Mouse (Mus musculus): Measurements from ENCODE around the gene Cd40lg. TPM values are rescaled to one million over a fixed set of nuclear protein-coding genes. Genes with fewer than 3 reads are reported as not detected.

The Cd40lg gene
- polyA plus RNA-seq, 1 experiment from 2014 or later: not detected

- Histone ChIP-seq H3K4me3 (ENCODE audit: low read depth, low read length) (no peak overlapping the region), H3K27ac (ENCODE audit: low read depth) (no peak overlapping the region), H3K9ac (no peak overlapping the region), H3K4me1 (ENCODE audit: insufficient read depth) (no peaks in the 10 kb centered on the region), H3K36me3 (ENCODE audit: insufficient read depth) (no peaks in the 10 kb centered on the region), H3K9me3 (ENCODE audit: low read depth, low read length) (no peaks in the 10 kb centered on the region), H3K27me3 (ENCODE audit: insufficient read depth, low read length) (no peaks in the 10 kb centered on the region), H3K4me2 (no peak overlapping the region)
- whole genome bisulfite sequencing: 82% methylated on average over 9 of the region's 9 CpGs
- TF ChIP-seq CTCF (IDR thresholded peaks at IDR 0.05; ENCODE audit: low read depth): no peak
- DNase-seq (no peak), ATAC-seq (ENCODE audit: insufficient read depth) (no peak)
Measured at GRCm38 (mm10) chrX:57196319-57196718, 15.6 kb upstream of the Cd40lg start.

- H3K27ac ChIP-seq (ENCODE audit: low read depth): no peak overlapping the region
- H3K36me3 ChIP-seq (ENCODE audit: insufficient read depth): no peaks in the 10 kb centered on the region
- DNase-seq: no peak
- H3K27me3 ChIP-seq (ENCODE audit: insufficient read depth, low read length): no peaks in the 10 kb centered on the region
- H3K4me1 ChIP-seq (ENCODE audit: insufficient read depth): no peaks in the 10 kb centered on the region
- TF ChIP-seq CTCF (IDR thresholded peaks at IDR 0.05; ENCODE audit: low read depth): no peak
- WGBS: 48% methylated on average over 2 of the region's 2 CpGs
- no peak overlapping the region for H3K4me3 ChIP-seq (ENCODE audit: low read depth, low read length)
- ATAC-seq (ENCODE audit: insufficient read depth): no peak
- no peak overlapping the region for H3K4me2 ChIP-seq
- H3K9me3 ChIP-seq (ENCODE audit: low read depth, low read length): no peaks in the 10 kb centered on the region
- H3K9ac ChIP-seq: no peak overlapping the region
Measured at GRCm38 (mm10) chrX:57198036-57198435, 13.9 kb upstream of the Cd40lg start.

GRCm38 (mm10) chrX:57200397-57200796, 11.5 kb upstream of the Cd40lg start:
- Histone ChIP-seq H3K27ac (ENCODE audit: low read depth) (no peak overlapping the region), H3K36me3 (ENCODE audit: insufficient read depth) (no peaks in the 10 kb centered on the region), H3K9ac (no peak overlapping the region), H3K9me3 (ENCODE audit: low read depth, low read length) (no peaks in the 10 kb centered on the region), H3K27me3 (ENCODE audit: insufficient read depth, low read length) (no peaks in the 10 kb centered on the region), H3K4me2 (no peak overlapping the region), H3K4me3 (ENCODE audit: low read depth, low read length) (no peak overlapping the region), H3K4me1 (ENCODE audit: insufficient read depth) (no peaks in the 10 kb centered on the region)
- ATAC-seq (ENCODE audit: insufficient read depth) (no peak), DNase-seq (no peak)
- WGBS: 58% methylated on average over 2 of the region's 2 CpGs
- TF ChIP-seq CTCF (IDR thresholded peaks at IDR 0.05; ENCODE audit: low read depth): no peak

GRCm38 (mm10) chrX:57210591-57210990, 1.4 kb upstream of the Cd40lg start:
- DNase-seq (no peak), ATAC-seq (ENCODE audit: insufficient read depth) (no peak)
- no peak overlapping the region for H3K27ac ChIP-seq (ENCODE audit: low read depth)
- H3K36me3 ChIP-seq (ENCODE audit: insufficient read depth): no peaks in the 10 kb centered on the region
- no peak for TF ChIP-seq CTCF (IDR thresholded peaks at IDR 0.05; ENCODE audit: low read depth)
- no peak overlapping the region for H3K4me3 ChIP-seq (ENCODE audit: low read depth, low read length)
- H3K27me3 ChIP-seq (ENCODE audit: insufficient read depth, low read length): no peaks in the 10 kb centered on the region
- H3K9me3 ChIP-seq (ENCODE audit: low read depth, low read length): no peaks in the 10 kb centered on the region
- no peaks in the 10 kb centered on the region for H3K4me1 ChIP-seq (ENCODE audit: insufficient read depth)
- H3K9ac ChIP-seq: no peak overlapping the region
- WGBS: 76% methylated on average over 1 of the region's 1 CpGs
- H3K4me2 ChIP-seq: no peak overlapping the region

- Histone ChIP-seq H3K4me1 (ENCODE audit: insufficient read depth) (no peaks in the 10 kb centered on the region), H3K9me3 (ENCODE audit: low read depth, low read length) (no peaks in the 10 kb centered on the region), H3K9ac (no peak overlapping the region), H3K27me3 (ENCODE audit: insufficient read depth, low read length) (no peaks in the 10 kb centered on the region), H3K4me2 (no peak overlapping the region), H3K36me3 (ENCODE audit: insufficient read depth) (no peaks in the 10 kb centered on the region), H3K4me3 (ENCODE audit: low read depth, low read length) (no peak overlapping the region), H3K27ac (ENCODE audit: low read depth) (no peak overlapping the region)
- WGBS: 89% methylated on average over 3 of the region's 3 CpGs
- DNase-seq (no peak), ATAC-seq (ENCODE audit: insufficient read depth) (no peak)
- no peak for TF ChIP-seq CTCF (IDR thresholded peaks at IDR 0.05; ENCODE audit: low read depth)
Measured at GRCm38 (mm10) chrX:57212862-57213261, 919 bp downstream of the Cd40lg start.

GRCm38 (mm10) chrX:57215495-57215894, 3.6 kb downstream of the Cd40lg start:
- DNase-seq: no peak
- no peak for ATAC-seq (ENCODE audit: insufficient read depth)
- H3K4me1 ChIP-seq (ENCODE audit: insufficient read depth): no peaks in the 10 kb centered on the region
- no peaks in the 10 kb centered on the region for H3K9me3 ChIP-seq (ENCODE audit: low read depth, low read length)
- 81% methylated on average over 4 of the region's 4 CpGs for WGBS
- no peak overlapping the region for H3K9ac ChIP-seq
- H3K4me3 ChIP-seq (ENCODE audit: low read depth, low read length): no peak overlapping the region
- H3K36me3 ChIP-seq (ENCODE audit: insufficient read depth): no peaks in the 10 kb centered on the region
- no peak for TF ChIP-seq CTCF (IDR thresholded peaks at IDR 0.05; ENCODE audit: low read depth)
- H3K27ac ChIP-seq (ENCODE audit: low read depth): no peak overlapping the region
- H3K27me3 ChIP-seq (ENCODE audit: insufficient read depth, low read length): no peaks in the 10 kb centered on the region
- H3K4me2 ChIP-seq: no peak overlapping the region

- Histone ChIP-seq H3K36me3 (ENCODE audit: insufficient read depth) (no peaks in the 10 kb centered on the region), H3K4me2 (no peak overlapping the region), H3K9ac (no peak overlapping the region), H3K27ac (ENCODE audit: low read depth) (no peak overlapping the region), H3K4me3 (ENCODE audit: low read depth, low read length) (no peak overlapping the region), H3K4me1 (ENCODE audit: insufficient read depth) (no peaks in the 10 kb centered on the region), H3K9me3 (ENCODE audit: low read depth, low read length) (no peaks in the 10 kb centered on the region), H3K27me3 (ENCODE audit: insufficient read depth, low read length) (no peaks in the 10 kb centered on the region)
- ATAC-seq (ENCODE audit: insufficient read depth): no peak
- no peak for DNase-seq
- 49% methylated on average over 5 of the region's 5 CpGs for WGBS
- no peak for TF ChIP-seq CTCF (IDR thresholded peaks at IDR 0.05; ENCODE audit: low read depth)
Measured at GRCm38 (mm10) chrX:57216271-57216670, 4.3 kb downstream of the Cd40lg start.

GRCm38 (mm10) chrX:57219563-57219962, 7.6 kb downstream of the Cd40lg start:
- 88% methylated on average over 5 of the region's 5 CpGs for WGBS
- ATAC-seq (ENCODE audit: insufficient read depth) (no peak), DNase-seq (no peak)
- H3K27ac ChIP-seq (ENCODE audit: low read depth): no peak overlapping the region
- no peak for TF ChIP-seq CTCF (IDR thresholded peaks at IDR 0.05; ENCODE audit: low read depth)
- H3K9me3 ChIP-seq (ENCODE audit: low read depth, low read length): no peaks in the 10 kb centered on the region
- H3K9ac ChIP-seq: no peak overlapping the region
- no peaks in the 10 kb centered on the region for H3K4me1 ChIP-seq (ENCODE audit: insufficient read depth)
- H3K4me3 ChIP-seq (ENCODE audit: low read depth, low read length): no peak overlapping the region
- no peak overlapping the region for H3K4me2 ChIP-seq
- H3K36me3 ChIP-seq (ENCODE audit: insufficient read depth): no peaks in the 10 kb centered on the region
- H3K27me3 ChIP-seq (ENCODE audit: insufficient read depth, low read length): no peaks in the 10 kb centered on the region
